Mouse (Mus musculus) midbrain, postnatal 0 days (tissue): ENCODE results near the gene Fgf8. TPM values are rescaled to one million over a fixed set of nuclear protein-coding genes. Genes with fewer than 3 reads are reported as not detected.

Experiments
- ATAC-seq: fragments of 200-750 bp; cut with Nextera tagmentation; 2 replicates; pipeline ENCODE4 v1.8.0; 2017; ENCODE audit warnings: moderate number of reproducible peaks, mild to moderate bottlenecking, moderate TSS enrichment, moderate library complexity; ENCODE audit not compliant: low FRiP score
- DNase-seq: peaks from one replicate; pipeline ENCODE4 v3.0.0-alpha.2; 2015; ENCODE audit warnings: low spot score
- H3K27ac ChIP-seq: fragments of 300-500 bp; sonication (generic); 2 replicates; pipeline ENCODE4 v1.5.1; 2014; ENCODE audit warnings: low read depth, mild to moderate bottlenecking, low read length, mixed read lengths
- H3K27me3 ChIP-seq: fragments of 300-500 bp; sonication (generic); 2 replicates; pipeline ENCODE4 v1.6.1; 2014; ENCODE audit warnings: low read length, control low read depth, mixed read lengths; ENCODE audit not compliant: insufficient read depth
- H3K36me3 ChIP-seq: fragments of 300-500 bp; sonication (generic); 2 replicates; pipeline ENCODE4 v1.6.1; 2014; ENCODE audit warnings: low read length, control low read depth, mixed read lengths; ENCODE audit not compliant: insufficient read depth
- H3K4me1 ChIP-seq: fragments of 300-500 bp; sonication (generic); 2 replicates; pipeline ENCODE4 v1.6.1; 2014; ENCODE audit warnings: mild to moderate bottlenecking, control low read depth, antibody characterized with exemption, low read length, mixed read lengths; ENCODE audit not compliant: insufficient read depth
- H3K4me2 ChIP-seq: fragments of 300-500 bp; sonication (generic); 2 replicates; pipeline ENCODE4 v1.6.1; 2014; ENCODE audit warnings: low read depth, mild to moderate bottlenecking, low read length, mixed read lengths; ENCODE audit not compliant: poor library complexity, severe bottlenecking
- H3K4me3 ChIP-seq: fragments of 300-500 bp; sonication (generic); 2 replicates; pipeline ENCODE4 v1.5.1; 2014; ENCODE audit warnings: low read depth, mild to moderate bottlenecking, low read length, moderate library complexity
- H3K9ac ChIP-seq: fragments of 300-500 bp; sonication (generic); replicated peaks from 2 replicates; pipeline ENCODE4 v1.6.1; 2014; ENCODE audit warnings: mild to moderate bottlenecking, low read length, moderate library complexity, mixed read lengths; ENCODE audit not compliant: poor library complexity, severe bottlenecking
- H3K9me3 ChIP-seq: fragments of 300-500 bp; sonication (generic); 2 replicates; pipeline ENCODE4 v1.6.1; 2016; ENCODE audit warnings: low read length, control low read depth
- CTCF ChIP-seq: IDR thresholded peaks from 2 replicates; pipeline ENCODE4 v1.5.1; 2016; ENCODE audit warnings: antibody characterized with exemption, mild to moderate bottlenecking
- WGBS: fragments of 180-500 bp; shearing (Covaris S2); extraction: QIAGEN DNeasy Blood & Tissue Kit; methylation state at CpG from one replicate; pipeline ENCODE4 v1.1.7; 2014; 5-methylcytosine and 5-hydroxymethylcytosine counted together
- polyA plus RNA-seq: library from polyadenylated mRNA; unstranded; fragments of >200 nt; fragmentation: Nextera tagmentation; extraction: Ambion mirVana; gene quantifications from 2 replicates; pipeline ENCODE4 v1.2.1, GENCODE M21; 2015
- total RNA-seq: library from RNA; depleted of rRNA; stranded (reverse); fragments of >200 nt; gene quantifications from 2 replicates; pipeline ENCODE4 v1.2.3, GENCODE M21; 2014

Fgf8 gene
- total and polyA plus RNA-seq, 2 experiments from 2014 or later: 1.3 TPM; not detected in 1

GRCm38 (mm10) chr19:45736241-45736640 is 6.5 kb downstream of the Fgf8 start:
- ATAC-seq (no peak), DNase-seq (no peak)
- Histone ChIP-seq H3K4me1 (peaks cover 6% of the 10 kb centered on the region; the same call in 1 of the 2 replicates), H3K27me3 (peaks cover 83% of the 10 kb centered on the region), H3K36me3 (no peaks in the 10 kb centered on the region), H3K9me3 (no peaks in the 10 kb centered on the region), H3K9ac (no peak overlapping the region), H3K4me2 (no peak overlapping the region), H3K27ac (no peak overlapping the region), H3K4me3 (no peak overlapping the region)
- no peak for TF ChIP-seq CTCF
- WGBS: 38% methylated on average over 1 of the region's 1 CpGs

DNA sequence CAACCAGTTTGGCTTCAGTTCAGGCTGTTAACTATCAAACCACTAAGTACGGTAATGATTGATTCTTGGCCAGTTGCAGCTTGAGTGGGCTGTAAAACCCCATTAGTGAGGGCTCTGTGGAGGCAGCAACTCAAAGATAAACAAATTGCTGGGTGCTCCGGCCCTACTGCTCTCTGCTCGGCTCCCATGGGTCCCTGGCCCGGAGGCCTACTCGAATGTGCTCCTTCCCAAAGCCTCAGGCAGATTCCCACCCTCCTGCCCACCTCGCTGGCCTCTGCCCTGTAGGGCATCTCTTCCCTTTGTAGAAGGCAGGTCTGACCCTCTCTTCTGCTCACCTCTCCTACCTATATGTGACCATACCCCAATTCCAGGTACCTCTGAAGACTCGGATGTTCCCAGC is 8.0 kb downstream of the Fgf8 start:
- H3K4me2 ChIP-seq: no peak overlapping the region

DNA sequence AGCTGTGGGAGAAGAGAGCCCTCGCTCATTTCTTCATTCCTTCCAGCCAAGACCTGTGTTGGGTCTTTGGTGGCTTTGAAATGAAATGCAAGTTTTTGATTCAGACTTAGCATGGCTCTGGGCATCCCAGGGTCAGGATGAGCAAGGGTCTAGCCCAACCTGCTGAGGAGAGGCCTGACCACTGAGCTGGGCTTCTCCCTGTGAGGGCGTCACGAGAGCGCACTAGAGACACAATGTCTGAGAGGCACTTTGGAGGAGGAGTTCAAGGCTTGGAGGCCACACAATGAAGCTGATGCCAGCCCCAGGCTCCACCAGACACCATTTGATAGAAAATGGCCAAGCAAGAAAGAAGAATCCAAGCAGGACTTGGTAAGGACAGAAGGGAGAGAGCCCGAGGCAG is 8.5 kb downstream of the Fgf8 start:
- H3K27ac ChIP-seq: no peak overlapping the region
- TF ChIP-seq CTCF: no peak
- H3K27me3 ChIP-seq: peaks cover 65% of the 10 kb centered on the region
- peaks cover 6% of the 10 kb centered on the region; the same call in 1 of the 2 replicates for H3K4me1 ChIP-seq
- H3K4me3 ChIP-seq: no peak overlapping the region
- no peak for ATAC-seq
- no peak overlapping the region for H3K4me2 ChIP-seq
- no peak for DNase-seq
- H3K9ac ChIP-seq: no peak overlapping the region
- 76% methylated on average over 5 of the region's 5 CpGs for WGBS
- H3K9me3 ChIP-seq: no peaks in the 10 kb centered on the region
- no peaks in the 10 kb centered on the region for H3K36me3 ChIP-seq

More for the DNA sequence above, 8.0 kb downstream of the Fgf8 start:
- no peak overlapping the region for H3K27ac ChIP-seq
- H3K9me3 ChIP-seq: no peaks in the 10 kb centered on the region
- no peak for TF ChIP-seq CTCF
- DNase-seq (no peak), ATAC-seq (no peak)
- WGBS: 53% methylated on average over 7 of the region's 7 CpGs
- H3K4me1 ChIP-seq: peaks cover 6% of the 10 kb centered on the region; the same call in 1 of the 2 replicates
- H3K9ac ChIP-seq: no peak overlapping the region
- no peak overlapping the region for H3K4me3 ChIP-seq
- peaks cover 71% of the 10 kb centered on the region for H3K27me3 ChIP-seq
- no peaks in the 10 kb centered on the region for H3K36me3 ChIP-seq

DNA sequence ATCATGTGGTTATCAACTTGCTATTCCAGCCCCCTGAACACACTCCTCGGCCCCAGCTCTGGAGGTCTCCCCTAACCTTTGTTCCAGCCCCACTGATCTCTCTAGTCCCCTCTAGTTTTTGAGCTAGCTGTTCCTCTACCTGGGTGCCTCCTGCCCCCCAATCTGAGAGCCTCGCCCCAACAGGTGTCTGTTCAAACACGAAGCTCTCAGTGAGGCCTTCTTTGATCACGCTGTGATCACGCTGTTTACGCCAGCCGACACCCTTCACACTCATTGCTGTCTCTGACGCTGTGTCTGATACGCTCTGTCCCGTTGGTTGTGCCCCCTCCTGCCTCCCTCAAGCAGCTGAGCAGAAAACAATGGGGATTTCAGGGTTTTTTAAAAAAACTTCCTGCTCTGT is 9.2 kb downstream of the Fgf8 start:
- no peak for DNase-seq
- H3K4me2 ChIP-seq: no peak overlapping the region
- 18% methylated on average over 10 of the region's 10 CpGs for WGBS
- no peak for TF ChIP-seq CTCF
- peaks cover 59% of the 10 kb centered on the region for H3K27me3 ChIP-seq
- no peak for ATAC-seq
- H3K27ac ChIP-seq: no peak overlapping the region
- peaks cover 6% of the 10 kb centered on the region; the same call in 1 of the 2 replicates for H3K4me1 ChIP-seq
- no peaks in the 10 kb centered on the region for H3K36me3 ChIP-seq
- H3K9ac ChIP-seq: no peak overlapping the region
- H3K4me3 ChIP-seq: no peak overlapping the region
- H3K9me3 ChIP-seq: no peaks in the 10 kb centered on the region

DNA sequence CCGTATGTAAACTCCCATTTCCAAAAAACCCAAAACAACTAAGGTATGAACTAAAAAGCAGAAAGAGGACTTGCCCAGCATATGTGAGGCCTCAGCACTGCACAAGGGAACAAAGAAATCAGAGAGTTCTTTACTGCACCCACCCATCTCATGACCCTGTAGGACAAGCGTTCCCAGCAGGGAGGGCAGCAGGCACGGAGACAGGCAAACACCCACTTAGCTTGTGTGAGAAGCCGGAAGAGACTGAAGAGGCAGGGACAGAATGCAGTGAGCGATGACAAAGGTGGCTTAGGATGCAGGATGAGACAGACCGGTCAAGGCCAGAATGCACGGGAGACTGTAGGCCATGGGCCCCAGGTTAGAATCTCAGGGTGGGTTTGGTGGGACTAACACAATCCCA is 11.1 kb downstream of the Fgf8 start:
- Histone ChIP-seq H3K4me2 (no peak overlapping the region), H3K9ac (no peak overlapping the region), H3K4me3 (no peak overlapping the region), H3K9me3 (no peaks in the 10 kb centered on the region), H3K4me1 (no peaks in the 10 kb centered on the region), H3K27ac (no peak overlapping the region), H3K36me3 (no peaks in the 10 kb centered on the region), H3K27me3 (peaks cover 40% of the 10 kb centered on the region)
- 87% methylated on average over 7 of the region's 7 CpGs for WGBS
- no peak for DNase-seq
- no peak for ATAC-seq
- no peak for TF ChIP-seq CTCF

DNA sequence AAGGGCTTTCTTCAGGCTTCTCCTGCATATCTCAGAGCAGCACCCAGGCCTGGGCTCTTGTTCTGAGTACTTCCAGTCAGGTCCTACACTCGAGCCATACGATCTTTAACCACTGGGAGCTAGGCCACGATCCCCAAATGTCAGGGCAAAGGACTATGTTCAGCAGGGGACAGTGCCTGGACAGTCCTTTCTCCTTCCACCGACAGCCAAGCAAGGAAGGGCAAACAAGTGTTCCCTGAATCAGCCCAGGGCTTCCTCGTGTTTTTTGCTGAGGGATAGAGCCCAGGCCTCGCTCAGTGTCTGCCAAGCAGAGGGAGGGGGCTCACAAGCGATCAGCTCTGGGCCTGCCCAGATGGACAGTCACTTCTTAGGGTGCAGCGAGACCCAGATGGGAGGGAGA is 12.7 kb downstream of the Fgf8 start:
- TF ChIP-seq CTCF: no peak
- DNase-seq: no peak
- WGBS: 69% methylated on average over 8 of the region's 8 CpGs
- no peak for ATAC-seq
- H3K4me1 ChIP-seq: no peaks in the 10 kb centered on the region
- no peak overlapping the region for H3K4me2 ChIP-seq
- no peaks in the 10 kb centered on the region for H3K9me3 ChIP-seq
- peaks cover 24% of the 10 kb centered on the region for H3K27me3 ChIP-seq
- H3K36me3 ChIP-seq: no peaks in the 10 kb centered on the region
- no peak overlapping the region for H3K4me3 ChIP-seq
- no peak overlapping the region for H3K9ac ChIP-seq
- H3K27ac ChIP-seq: no peak overlapping the region
